Mouse (Mus musculus) stomach, postnatal 0 days (tissue): ENCODE data around the gene Hist1h2ae.
A peak's percentile ranks its signal among the peaks of the same experiment; 100 is the strongest.
"Not testable (repeated sequence)": the region's sequence is repeated elsewhere in the genome, so short reads cannot be mapped to it uniquely, and the experiment has no call there.

Experiments
- CTCF ChIP-seq: IDR thresholded peaks from 2 replicates; pipeline ENCODE4 v1.5.1; 2016; ENCODE audit warnings: antibody characterized with exemption, low read depth, mild to moderate bottlenecking, moderate library complexity
- EP300 ChIP-seq: optimal IDR thresholded peaks from 2 replicates; pipeline ENCODE3; 2016; ENCODE audit warnings: antibody characterized with exemption

- not testable (repeated sequence) for TF ChIP-seq CTCF
- peak; percentile 95 for TF ChIP-seq EP300
Measured at GRCm38 (mm10) chr13:23573898-23574524, 3.0 kb upstream of the Hist1h2ae start, which contains the start of the genes Hist1h2bf and Hist1h2ad.
